21 mouse cellular contexts compared by ENCODE assay signal in the genomic region with DNA sequence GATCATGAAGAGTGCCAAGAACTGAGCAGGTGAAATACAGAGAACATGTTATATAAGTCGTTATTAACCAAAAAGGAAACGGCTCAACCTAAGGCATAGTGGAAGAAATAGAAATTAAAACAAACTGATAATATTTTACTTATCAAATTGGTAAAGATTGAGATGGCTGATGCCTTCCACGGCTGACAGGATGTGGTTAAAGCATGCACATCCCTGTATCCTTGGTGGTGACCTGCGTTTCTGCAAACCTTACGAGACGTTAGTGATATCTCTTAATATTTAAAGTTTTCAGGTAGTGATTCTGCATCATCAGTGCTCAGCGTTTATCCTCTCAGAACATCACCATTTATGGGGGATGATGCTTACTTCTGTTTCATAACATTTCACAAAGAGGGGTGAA.
DNase-seq lines count a peak whose midpoint lies in the region; ATAC-seq and TF ChIP-seq lines count a peak whose summit lies in the region.
"Had no signal": no experiment of that assay in that cellular context is flagged by ENCODE, and none has a peak within 500 bp of the region (broad histone marks: within the 10 kb centered on the region; RNA-seq: fewer than 3 reads in every experiment).

No protein-coding gene starts in this region.

- ATAC-seq in activated CD4-positive, CD25-positive, alpha-beta regulatory T cell, adult 4 months, result peak; percentile 65
- peak; percentile 59 for ATAC-seq in inflammation-experienced regulatory T-cells, adult 6 months
- ATAC-seq in midbrain, postnatal 0 days (ENCODE audit: low FRiP score), result no peak
- ATAC-seq: forebrain, embryonic 13.5 days; forebrain, embryonic 15.5 days; forebrain, postnatal 0 days had no signal

- no peaks in the 10 kb centered on the region for H3K4me1 ChIP-seq in midbrain, postnatal 0 days (ENCODE audit: insufficient read depth, low read length)
- H3K4me1 ChIP-seq: embryonic facial prominence, embryonic 10.5 days; embryonic facial prominence, embryonic 12.5 days; forebrain, embryonic 13.5 days; forebrain, embryonic 15.5 days had no signal

- DNase-seq in CD4-positive, CD25-positive, alpha-beta regulatory T cell, adult 2 months (ENCODE audit: low read depth, low spot score), result peak; percentile 25
- DNase-seq in frontal cortex, postnatal 14 days (ENCODE audit: low spot score in 2 of 2), result no peak
- no peak for DNase-seq in Muller cell, postnatal 12 days (ENCODE audit: inconsistent ontology term)
- no peak for DNase-seq in midbrain, postnatal 0 days (ENCODE audit: low spot score)
- DNase-seq: adrenal gland, adult 8-10 months; adrenal gland, postnatal 14 days; adrenal gland, postnatal 36 days; cerebellum, adult 11-12 months; cerebellum, adult 2 months; cerebellum, adult 9-10 months; cerebellum, postnatal 10 days; cerebellum, postnatal 25 days; forebrain, postnatal 0 days had no signal

- no peak for TF ChIP-seq CTCF in midbrain, postnatal 0 days (IDR thresholded peaks at IDR 0.05)

- H3K36me3 ChIP-seq in midbrain, postnatal 0 days (ENCODE audit: insufficient read depth, low read length), result no peaks in the 10 kb centered on the region
- H3K36me3 ChIP-seq: embryonic facial prominence, embryonic 10.5 days; embryonic facial prominence, embryonic 12.5 days; forebrain, embryonic 15.5 days; G1E had no signal

- 91% methylated on average over 7 of the region's 7 CpGs for WGBS in midbrain, postnatal 0 days

- H3K9me3 ChIP-seq in midbrain, postnatal 0 days (ENCODE audit: low read length), result no peaks in the 10 kb centered on the region
- H3K9me3 ChIP-seq: embryonic facial prominence, embryonic 10.5 days; embryonic facial prominence, embryonic 12.5 days; forebrain, embryonic 13.5 days; forebrain, embryonic 15.5 days; G1E had no signal

- no peak overlapping the region for H3K4me3 ChIP-seq in midbrain, postnatal 0 days (ENCODE audit: low read depth, low read length)
- H3K4me3 ChIP-seq: embryonic facial prominence, embryonic 10.5 days; embryonic facial prominence, embryonic 12.5 days; forebrain, embryonic 13.5 days; forebrain, embryonic 15.5 days had no signal

- H3K27ac ChIP-seq in midbrain, postnatal 0 days (ENCODE audit: low read depth, low read length), result no peak overlapping the region
- H3K27ac ChIP-seq: embryonic facial prominence, embryonic 10.5 days; embryonic facial prominence, embryonic 12.5 days; forebrain, embryonic 13.5 days; forebrain, embryonic 15.5 days had no signal

- no peaks in the 10 kb centered on the region for H3K27me3 ChIP-seq in midbrain, postnatal 0 days (ENCODE audit: insufficient read depth, low read length)
- H3K27me3 ChIP-seq: CH12.LX; embryonic facial prominence, embryonic 12.5 days; forebrain, embryonic 13.5 days; forebrain, embryonic 15.5 days had no signal

- H3K4me2 ChIP-seq in midbrain, postnatal 0 days (ENCODE audit: low read depth, low read length, poor library complexity, severe bottlenecking), result no peak overlapping the region
- H3K4me2 ChIP-seq: embryonic facial prominence, embryonic 12.5 days; forebrain, embryonic 13.5 days; forebrain, embryonic 15.5 days had no signal

- no peak overlapping the region for H3K9ac ChIP-seq in midbrain, postnatal 0 days (replicated peaks; ENCODE audit: low read length, poor library complexity, severe bottlenecking)
- H3K9ac ChIP-seq: embryonic facial prominence, embryonic 12.5 days; forebrain, embryonic 13.5 days; forebrain, embryonic 15.5 days; forebrain, postnatal 0 days had no signal
